Mouse (Mus musculus) lung, postnatal 0 days (tissue): ENCODE results near the gene Gse1.

Source experiments
- CTCF ChIP-seq: IDR thresholded peaks from 2 replicates; pipeline ENCODE4 v1.5.1; 2016; ENCODE audit warnings: antibody characterized with exemption, mild to moderate bottlenecking
- EP300 ChIP-seq: IDR thresholded peaks from 2 replicates; pipeline ENCODE4 v1.6.1; 2016; ENCODE audit warnings: antibody characterized with exemption, mild to moderate bottlenecking, control low read depth

GRCm38 (mm10) chr8:120482015-120482689 is 253.9 kb downstream of the Gse1 start:
- TF ChIP-seq CTCF (no peak), EP300 (no peak)
